Mouse (Mus musculus): Measurements from ENCODE around the gene Slc25a48. TPM values are rescaled to one million over a fixed set of nuclear protein-coding genes. Genes with fewer than 3 reads are reported as not detected.

The Slc25a48 gene
- polyA plus RNA-seq, 1 experiment, result 0.02 TPM

- H3K27me3 ChIP-seq (ENCODE audit: control insufficient read depth), result no peaks in the 10 kb centered on the region
- H3K4me3 ChIP-seq (replicated peaks), result no peak overlapping the region
- TF ChIP-seq GATA1 (IDR thresholded peaks at IDR 0.05; ENCODE audit: low read length), result no peak
- no peak for TF ChIP-seq TAL1 (IDR thresholded peaks at IDR 0.05; ENCODE audit: low read length)
- no peaks in the 10 kb centered on the region for H3K4me1 ChIP-seq (ENCODE audit: control insufficient read depth)
- no peaks in the 10 kb centered on the region for H3K9me3 ChIP-seq (ENCODE audit: control insufficient read depth, low read length)
- H3K36me3 ChIP-seq (ENCODE audit: control insufficient read depth), result no peaks in the 10 kb centered on the region
Observed at GRCm38 (mm10) chr13:56422072-56422723, 16.0 kb upstream of the Slc25a48 start.

GRCm38 (mm10) chr13:56425931-56426330 is 12.2 kb upstream of the Slc25a48 start:
- no peaks in the 10 kb centered on the region for H3K36me3 ChIP-seq (ENCODE audit: control insufficient read depth)
- no peaks in the 10 kb centered on the region for H3K27me3 ChIP-seq (ENCODE audit: control insufficient read depth)
- H3K4me3 ChIP-seq (replicated peaks), result no peak overlapping the region
- TF ChIP-seq GATA1 (IDR thresholded peaks at IDR 0.05; ENCODE audit: low read length) (no peak), TAL1 (IDR thresholded peaks at IDR 0.05; ENCODE audit: low read length) (no peak)
- H3K4me1 ChIP-seq (ENCODE audit: control insufficient read depth), result no peaks in the 10 kb centered on the region
- H3K9me3 ChIP-seq (ENCODE audit: control insufficient read depth, low read length), result no peaks in the 10 kb centered on the region

DNA sequence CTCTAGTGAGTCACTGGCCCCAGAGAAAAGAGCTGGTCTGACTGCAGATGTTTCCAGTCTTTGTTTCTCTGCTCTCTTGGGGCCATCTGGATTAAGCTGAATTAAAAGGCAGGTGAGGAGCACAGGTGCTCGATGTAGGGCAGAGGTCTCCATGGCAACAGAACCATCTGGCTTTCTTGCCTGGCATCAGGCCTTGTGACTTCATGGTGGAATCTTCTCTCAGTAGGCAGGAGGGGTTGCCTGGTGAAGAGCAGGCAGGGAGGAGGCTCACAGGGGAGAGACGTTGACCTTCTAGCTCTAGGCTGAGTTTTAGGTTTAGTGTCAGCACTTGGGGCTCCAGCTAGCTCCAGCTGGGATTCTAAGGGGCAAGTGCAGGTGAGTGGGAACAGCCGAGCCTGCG is 11.8 kb upstream of the Slc25a48 start, which contains the start of gene Gm3045:
Gm3045 (plus strand) TSS at position 230 of the 400 bp plus-strand sequence.
- no peaks in the 10 kb centered on the region for H3K36me3 ChIP-seq (ENCODE audit: control insufficient read depth)
- no peak for TF ChIP-seq GATA1 (IDR thresholded peaks at IDR 0.05; ENCODE audit: low read length)
- no peak for TF ChIP-seq TAL1 (IDR thresholded peaks at IDR 0.05; ENCODE audit: low read length)
- H3K27me3 ChIP-seq (ENCODE audit: control insufficient read depth), result no peaks in the 10 kb centered on the region
- H3K4me1 ChIP-seq (ENCODE audit: control insufficient read depth), result no peaks in the 10 kb centered on the region
- no peak within 1 kb of the TSS for H3K4me3 ChIP-seq (replicated peaks)
- no peaks in the 10 kb centered on the region for H3K9me3 ChIP-seq (ENCODE audit: control insufficient read depth, low read length)

DNA sequence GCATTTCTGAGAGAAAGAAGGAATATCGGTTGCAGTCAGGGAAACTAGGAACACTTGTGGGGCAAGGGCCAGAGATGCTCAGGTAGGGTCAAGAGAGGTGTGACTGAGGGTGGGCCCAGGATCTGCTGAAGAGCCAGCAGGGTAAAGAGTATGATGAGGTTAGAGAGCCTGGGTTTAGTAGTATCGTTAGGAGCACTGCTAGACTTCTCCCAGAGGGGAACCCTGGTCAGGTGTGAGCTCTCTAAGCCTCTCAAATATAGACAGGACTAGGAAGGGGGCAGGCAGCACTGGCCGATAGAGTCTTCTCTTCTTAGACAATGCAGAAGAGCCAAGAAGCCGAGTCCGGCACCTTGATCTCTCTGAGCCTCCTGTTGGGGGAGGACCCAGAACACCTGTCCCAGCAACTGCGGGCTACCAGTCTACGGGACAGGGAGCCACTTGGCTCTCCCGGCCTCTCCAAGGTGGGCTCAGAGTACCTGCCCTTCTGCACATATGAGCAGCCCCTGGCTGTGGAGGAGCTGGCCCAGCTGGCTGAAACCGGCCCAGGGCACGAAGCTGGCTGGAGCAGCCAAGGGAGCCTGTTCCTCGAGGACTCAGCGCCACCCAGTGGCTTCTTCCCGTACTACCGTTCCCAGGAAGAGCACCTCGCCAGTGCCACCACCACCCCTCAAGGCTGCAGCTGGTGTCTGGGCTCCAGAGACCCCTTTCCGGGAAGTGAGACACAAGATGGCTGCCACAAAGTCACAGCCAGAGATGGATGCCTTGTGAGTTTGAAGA is 9.2 kb upstream of the Slc25a48 start:
- Histone ChIP-seq H3K4me1 (ENCODE audit: control insufficient read depth) (no peaks in the 10 kb centered on the region), H3K36me3 (ENCODE audit: control insufficient read depth) (no peaks in the 10 kb centered on the region), H3K9me3 (ENCODE audit: control insufficient read depth, low read length) (no peaks in the 10 kb centered on the region), H3K27me3 (ENCODE audit: control insufficient read depth) (no peaks in the 10 kb centered on the region), H3K4me3 (replicated peaks) (no peak overlapping the region)
- TF ChIP-seq TAL1 (IDR thresholded peaks at IDR 0.05; ENCODE audit: low read length) (no peak), GATA1 (IDR thresholded peaks at IDR 0.05; ENCODE audit: low read length) (no peak)

DNA sequence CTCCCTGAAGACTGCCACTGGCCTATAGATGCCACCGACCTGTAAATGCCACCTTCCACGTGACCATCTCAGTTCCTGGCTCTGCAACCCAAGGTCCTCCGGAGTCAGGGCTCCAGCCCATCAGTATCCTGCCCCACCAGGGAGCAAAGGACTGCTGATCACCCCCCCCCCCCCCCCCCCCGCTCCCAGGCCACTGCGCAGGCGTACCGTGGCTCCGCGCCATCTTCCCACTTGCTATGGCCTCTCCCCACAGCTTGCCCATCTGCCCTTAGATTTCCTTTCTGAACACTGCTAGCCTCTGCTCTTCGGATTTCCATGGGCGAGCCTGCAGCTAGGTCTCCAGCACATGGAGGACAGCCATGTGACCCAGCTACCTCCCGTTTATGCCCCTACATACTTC is 5.7 kb upstream of the Slc25a48 start:
- Histone ChIP-seq H3K27me3 (ENCODE audit: control insufficient read depth) (peaks cover 11% of the 10 kb centered on the region), H3K4me1 (ENCODE audit: control insufficient read depth) (no peaks in the 10 kb centered on the region), H3K9me3 (ENCODE audit: control insufficient read depth, low read length) (no peaks in the 10 kb centered on the region), H3K4me3 (replicated peaks) (no peak overlapping the region), H3K36me3 (ENCODE audit: control insufficient read depth) (no peaks in the 10 kb centered on the region)
- TF ChIP-seq GATA1 (IDR thresholded peaks at IDR 0.05; ENCODE audit: low read length) (no peak), TAL1 (IDR thresholded peaks at IDR 0.05; ENCODE audit: low read length) (no peak)

DNA sequence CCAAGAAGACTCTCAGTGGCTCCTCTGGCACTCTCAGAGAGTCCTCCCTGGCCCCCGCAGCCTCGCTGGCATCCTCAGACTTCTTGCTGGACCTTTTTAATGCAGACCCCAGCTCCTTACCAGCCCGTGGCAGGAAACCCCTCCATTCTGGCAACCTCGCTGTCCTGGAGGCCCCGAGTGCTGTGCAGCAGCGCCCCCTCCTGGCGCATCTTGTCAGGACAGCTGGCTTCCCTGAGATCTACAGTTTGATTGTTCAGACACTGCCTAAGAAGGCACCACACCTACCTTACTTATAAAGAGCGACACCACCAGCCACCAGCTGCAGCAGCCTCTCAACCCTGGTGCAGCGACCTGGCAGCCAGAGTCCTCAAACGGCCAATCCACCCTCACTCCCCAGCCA is 4.7 kb upstream of the Slc25a48 start:
- Histone ChIP-seq H3K9me3 (ENCODE audit: control insufficient read depth, low read length) (no peaks in the 10 kb centered on the region), H3K36me3 (ENCODE audit: control insufficient read depth) (no peaks in the 10 kb centered on the region), H3K4me1 (ENCODE audit: control insufficient read depth) (no peaks in the 10 kb centered on the region), H3K4me3 (replicated peaks) (no peak overlapping the region), H3K27me3 (ENCODE audit: control insufficient read depth) (peaks cover 21% of the 10 kb centered on the region)
- TF ChIP-seq TAL1 (IDR thresholded peaks at IDR 0.05; ENCODE audit: low read length) (no peak), GATA1 (IDR thresholded peaks at IDR 0.05; ENCODE audit: low read length) (no peak)

- no peak overlapping the region for H3K4me3 ChIP-seq (replicated peaks)
- H3K36me3 ChIP-seq (ENCODE audit: control insufficient read depth), result no peaks in the 10 kb centered on the region
- no peaks in the 10 kb centered on the region for H3K4me1 ChIP-seq (ENCODE audit: control insufficient read depth)
- peaks cover 29% of the 10 kb centered on the region for H3K27me3 ChIP-seq (ENCODE audit: control insufficient read depth)
- TF ChIP-seq TAL1 (IDR thresholded peaks at IDR 0.05; ENCODE audit: low read length) (no peak), GATA1 (IDR thresholded peaks at IDR 0.05; ENCODE audit: low read length) (no peak)
- no peaks in the 10 kb centered on the region for H3K9me3 ChIP-seq (ENCODE audit: control insufficient read depth, low read length)
Observed at GRCm38 (mm10) chr13:56434311-56434751, 3.8 kb upstream of the Slc25a48 start.

- Histone ChIP-seq H3K4me3 (replicated peaks) (no peak overlapping the region), H3K9me3 (ENCODE audit: control insufficient read depth, low read length) (no peaks in the 10 kb centered on the region), H3K4me1 (ENCODE audit: control insufficient read depth) (no peaks in the 10 kb centered on the region), H3K36me3 (ENCODE audit: control insufficient read depth) (no peaks in the 10 kb centered on the region), H3K27me3 (ENCODE audit: control insufficient read depth) (peaks cover 37% of the 10 kb centered on the region)
- TF ChIP-seq GATA1 (IDR thresholded peaks at IDR 0.05; ENCODE audit: low read length) (no peak), TAL1 (IDR thresholded peaks at IDR 0.05; ENCODE audit: low read length) (no peak)
Observed at GRCm38 (mm10) chr13:56435615-56436287, 2.4 kb upstream of the Slc25a48 start.

- H3K36me3 ChIP-seq (ENCODE audit: control insufficient read depth), result no peaks in the 10 kb centered on the region
- TF ChIP-seq TAL1 (IDR thresholded peaks at IDR 0.05; ENCODE audit: low read length) (no peak), GATA1 (IDR thresholded peaks at IDR 0.05; ENCODE audit: low read length) (no peak)
- H3K27me3 ChIP-seq (ENCODE audit: control insufficient read depth), result peaks cover 16% of the 10 kb centered on the region
- no peaks in the 10 kb centered on the region for H3K4me1 ChIP-seq (ENCODE audit: control insufficient read depth)
- no peak overlapping the region for H3K4me3 ChIP-seq (replicated peaks)
- no peaks in the 10 kb centered on the region for H3K9me3 ChIP-seq (ENCODE audit: control insufficient read depth, low read length)
Observed at GRCm38 (mm10) chr13:56443411-56443810, 5.3 kb downstream of the Slc25a48 start.
